Mouse (Mus musculus): ENCODE data around the gene Zfp553. TPM values are rescaled to one million over a fixed set of nuclear protein-coding genes. Genes with fewer than 3 reads are reported as not detected.
A peak's percentile ranks its signal among the peaks of the same experiment; 100 is the strongest.
"Not testable (repeated sequence)": the region's sequence is repeated elsewhere in the genome, so short reads cannot be mapped to it uniquely, and the experiment has no call there.

Gene Zfp553
- polyA plus RNA-seq, 1 experiment from 2014 or later: 11.4 TPM

DNA sequence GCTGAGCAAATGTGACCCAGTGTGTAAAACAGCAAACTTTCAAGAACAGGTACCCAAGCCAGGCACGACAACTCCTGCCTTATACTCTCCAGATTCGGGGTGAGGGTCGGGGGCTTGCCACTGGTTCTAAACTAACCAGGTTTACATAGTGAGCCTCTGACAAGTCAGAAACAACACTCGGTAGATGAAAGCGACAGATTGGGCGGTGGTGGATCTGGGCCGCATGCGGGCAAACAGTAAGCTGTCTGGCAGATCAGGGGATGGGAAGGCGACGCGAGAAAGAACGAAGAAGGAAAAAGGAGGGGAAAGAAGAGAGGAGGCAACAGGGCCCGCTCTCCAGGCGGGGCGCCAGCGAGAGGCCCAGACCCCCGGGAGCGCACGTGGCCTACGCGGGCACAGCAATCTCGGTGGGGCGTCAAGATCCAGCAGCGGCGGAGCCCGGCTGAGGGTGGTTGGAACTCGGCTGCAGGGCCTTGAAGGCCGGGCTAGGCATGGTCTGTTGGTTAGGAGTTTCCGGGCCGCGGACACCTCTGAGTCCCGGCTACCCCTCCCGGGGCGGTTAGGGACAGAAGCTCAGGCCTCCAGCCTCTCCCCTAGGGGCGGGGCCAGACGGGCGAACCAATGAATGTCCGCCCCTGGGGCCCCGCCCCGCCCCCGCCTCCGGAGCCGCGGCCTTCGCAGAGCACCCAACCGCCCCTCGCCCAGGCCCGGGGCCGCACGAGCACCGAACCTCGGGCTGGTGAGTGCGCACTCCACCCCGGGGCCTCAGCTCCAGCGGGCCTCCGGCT, 11.2 kb downstream of the Zfp553 start, which contains the start of gene Zfp771:
Gene Zfp771 (plus strand): TSS at position 405 of the 788 bp plus-strand sequence.
- peak within 1 kb of the TSS; percentile 86 to 97 for H3K4me3 ChIP-seq (ENCODE audit: control insufficient read depth in 1 of 2, insufficient read depth in 1 of 2, low read depth in 1 of 2, low read length in 2 of 2)
- peaks cover 7 to 19% of the 10 kb centered on the region in 2 experiments; a peak in 3 of 4 replicates for H3K4me1 ChIP-seq (ENCODE audit: control insufficient read depth in 2 of 2, insufficient read depth in 2 of 2, low read length in 2 of 2)
- ATAC-seq (ENCODE audit: insufficient number of reproducible peaks, insufficient read depth, low FRiP score, low read depth): peak; percentile 93
- peaks cover 25% of the 10 kb centered on the region for H3K36me3 ChIP-seq (ENCODE audit: control insufficient read depth, insufficient read depth, low read length)
- no peaks in the 10 kb centered on the region; the same call in 1 of the 2 replicates for H3K9me3 ChIP-seq (ENCODE audit: control insufficient read depth, low read length)
- peak within 1 kb of the TSS; percentile 87 to 90 for H3K27ac ChIP-seq (replicated peaks in 1 of 2; ENCODE audit: control insufficient read depth in 1 of 2, insufficient read depth in 1 of 2, low read depth in 2 of 2, low read length in 2 of 2)
- H3K9ac ChIP-seq (ENCODE audit: low read length): peak within 1 kb of the TSS; percentile 94
- H3K27me3 ChIP-seq (ENCODE audit: control insufficient read depth, insufficient read depth, low read length): no peaks in the 10 kb centered on the region
- 1% methylated on average over 54 of the region's 56 CpGs for WGBS
- peak within 1 kb of the TSS; percentile 90 for H3K4me2 ChIP-seq (ENCODE audit: low read length)

DNA sequence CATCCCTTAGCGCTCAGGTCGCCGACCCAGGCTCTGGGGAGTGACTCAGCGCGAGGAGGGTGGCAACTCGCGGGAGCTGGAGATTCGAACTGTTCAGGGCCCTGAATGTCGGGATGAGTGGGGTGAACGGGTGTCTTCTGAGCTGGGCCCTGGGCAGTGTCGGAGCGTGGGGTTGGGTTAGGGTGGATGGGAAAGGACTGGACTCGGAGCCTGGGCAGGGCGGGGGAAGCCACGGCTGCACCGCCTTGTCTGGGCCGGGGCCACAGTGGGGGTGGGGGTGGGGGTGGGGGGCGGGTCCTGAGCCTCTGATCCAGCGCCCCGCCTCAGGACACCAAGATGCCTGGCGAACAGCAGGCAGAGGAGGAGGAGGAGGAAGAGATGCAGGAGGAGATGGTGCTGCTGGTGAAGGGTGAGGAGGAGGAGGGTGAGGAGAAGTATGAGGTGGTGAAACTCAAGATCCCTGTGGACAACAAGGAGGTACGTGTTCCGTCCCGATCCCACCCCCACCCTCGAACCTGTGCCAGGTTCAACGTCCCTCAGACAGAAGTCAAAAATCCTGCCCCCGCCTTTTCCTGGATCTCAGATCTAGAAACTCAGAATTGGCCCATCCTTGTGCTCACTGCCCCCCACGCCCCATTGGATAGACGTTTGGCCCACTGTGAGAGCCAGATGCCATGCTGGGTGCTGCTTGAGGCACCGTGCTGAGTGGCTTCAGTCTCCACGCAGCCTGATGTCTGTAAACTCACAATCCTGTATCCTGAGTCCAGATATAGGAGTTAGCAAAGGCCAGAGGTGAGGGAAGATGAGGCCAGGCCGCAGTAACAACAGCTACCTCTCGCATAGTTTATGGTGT, 12.0 kb downstream of the Zfp553 start:
- no peaks in the 10 kb centered on the region for H3K27me3 ChIP-seq (ENCODE audit: control insufficient read depth, insufficient read depth, low read length)
- H3K9me3 ChIP-seq (ENCODE audit: control insufficient read depth, low read length): no peaks in the 10 kb centered on the region; the same call in 1 of the 2 replicates
- peak overlapping the region; percentile 86 to 97 for H3K4me3 ChIP-seq (ENCODE audit: control insufficient read depth in 1 of 2, insufficient read depth in 1 of 2, low read depth in 1 of 2, low read length in 2 of 2)
- H3K27ac ChIP-seq (replicated peaks in 1 of 2; ENCODE audit: control insufficient read depth in 1 of 2, insufficient read depth in 1 of 2, low read depth in 2 of 2, low read length in 2 of 2): peak overlapping the region; percentile 87 to 90
- H3K4me1 ChIP-seq (ENCODE audit: control insufficient read depth in 2 of 2, insufficient read depth in 2 of 2, low read length in 2 of 2): peaks cover 7 to 19% of the 10 kb centered on the region in 2 experiments; a peak in 3 of 4 replicates
- peak; percentile 75 for ATAC-seq (ENCODE audit: insufficient number of reproducible peaks, insufficient read depth, low FRiP score, low read depth)
- H3K36me3 ChIP-seq (ENCODE audit: control insufficient read depth, insufficient read depth, low read length): peaks cover 30% of the 10 kb centered on the region
- peak overlapping the region; percentile 94 for H3K9ac ChIP-seq (ENCODE audit: low read length)
- H3K4me2 ChIP-seq (ENCODE audit: low read length): peak overlapping the region; percentile 90
- WGBS: 11% methylated on average over 31 of the region's 33 CpGs

DNA sequence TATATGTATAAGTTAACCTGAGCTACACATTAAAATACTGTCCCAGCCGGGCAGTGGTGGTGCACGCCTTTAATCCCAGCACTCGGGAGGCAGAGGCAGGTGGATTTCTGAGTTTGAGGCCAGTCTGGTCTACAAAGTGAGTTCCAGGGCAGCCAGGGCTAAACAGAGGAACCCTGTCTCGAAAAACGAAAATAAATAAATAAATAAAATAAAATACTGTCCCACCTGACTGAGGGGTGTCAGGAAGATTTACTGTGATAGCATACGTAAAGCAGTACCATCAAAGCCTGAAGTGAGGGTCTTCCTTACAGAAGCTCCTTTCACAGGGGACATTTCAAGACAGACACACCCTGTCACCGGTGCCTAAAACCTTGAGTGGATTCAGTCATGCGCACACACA, 17.6 kb downstream of the Zfp553 start:
- not testable (repeated sequence) for H3K9me3 ChIP-seq (ENCODE audit: control insufficient read depth, low read length); H3K27ac ChIP-seq (replicated peaks in 1 of 2; ENCODE audit: control insufficient read depth in 1 of 2, insufficient read depth in 1 of 2, low read depth in 2 of 2, low read length in 2 of 2); H3K27me3 ChIP-seq (ENCODE audit: control insufficient read depth, insufficient read depth, low read length); H3K4me2 ChIP-seq (ENCODE audit: low read length); H3K4me3 ChIP-seq (ENCODE audit: control insufficient read depth in 1 of 2, insufficient read depth in 1 of 2, low read depth in 1 of 2, low read length in 2 of 2); ATAC-seq (ENCODE audit: insufficient number of reproducible peaks, insufficient read depth, low FRiP score, low read depth); H3K9ac ChIP-seq (ENCODE audit: low read length)
- Histone ChIP-seq H3K36me3 (ENCODE audit: control insufficient read depth, insufficient read depth, low read length) (peaks cover 41% of the 10 kb centered on the region), H3K4me1 (ENCODE audit: control insufficient read depth in 2 of 2, insufficient read depth in 2 of 2, low read length in 2 of 2) (peaks cover 0 to 11% of the 10 kb centered on the region in 2 experiments; a peak in 3 of 4 replicates)
- 92% methylated on average over 8 of the region's 8 CpGs for WGBS

DNA sequence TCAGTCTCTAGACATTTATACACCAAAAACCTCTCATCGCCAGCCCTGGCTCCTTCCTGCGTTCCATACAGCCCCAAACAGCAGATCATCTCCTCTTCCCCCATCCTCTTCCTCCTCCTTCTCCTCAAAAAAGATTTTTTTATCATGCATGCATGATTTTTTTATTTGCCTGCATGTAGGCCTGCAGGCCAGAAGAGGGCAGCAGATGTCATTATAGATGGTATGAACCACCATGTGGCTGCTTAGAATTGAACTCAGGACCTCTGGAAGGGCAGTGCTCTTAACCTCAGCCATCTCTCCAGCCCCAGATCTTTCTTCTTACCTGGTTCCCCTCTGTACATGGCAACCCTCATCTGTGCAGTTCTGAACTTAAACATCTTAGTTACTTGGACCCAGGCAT, 19.6 kb downstream of the Zfp553 start:
- H3K9ac ChIP-seq (ENCODE audit: low read length): no peak overlapping the region
- WGBS: 91% methylated on average over 2 of the region's 2 CpGs

DNA sequence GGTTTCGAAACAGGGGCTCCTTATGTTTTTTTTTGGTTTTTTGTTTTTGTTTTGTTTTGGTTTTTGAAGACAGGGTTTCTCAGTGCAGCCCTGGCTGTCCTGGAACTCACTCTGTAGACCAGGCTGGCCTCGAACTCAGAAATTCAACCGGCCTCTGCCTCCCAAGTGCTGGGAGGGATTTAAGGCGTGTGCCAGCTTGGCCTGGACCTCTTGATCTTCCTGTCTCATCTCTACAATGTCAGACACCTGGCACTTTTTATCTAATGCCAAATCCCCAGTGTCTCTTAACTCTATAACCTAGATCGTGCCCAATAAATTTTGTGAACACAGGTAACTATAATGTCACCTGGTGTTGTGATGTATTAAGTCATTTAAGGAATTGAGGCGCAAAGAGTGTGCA, 20.5 kb downstream of the Zfp553 start:
- 80% methylated on average over 6 of the region's 6 CpGs for WGBS
- Histone ChIP-seq H3K36me3 (ENCODE audit: control insufficient read depth, insufficient read depth, low read length) (peaks cover 36% of the 10 kb centered on the region), H3K4me1 (ENCODE audit: control insufficient read depth in 2 of 2, insufficient read depth in 2 of 2, low read length in 2 of 2) (peaks cover 0 to 7% of the 10 kb centered on the region in 2 experiments; a peak in 2 of 4 replicates), H3K4me2 (ENCODE audit: low read length) (peak overlapping the region; percentile 82), H3K27me3 (ENCODE audit: control insufficient read depth, insufficient read depth, low read length) (no peaks in the 10 kb centered on the region), H3K9ac (ENCODE audit: low read length) (peak overlapping the region; percentile 85), H3K27ac (replicated peaks in 1 of 2; ENCODE audit: control insufficient read depth in 1 of 2, insufficient read depth in 1 of 2, low read depth in 2 of 2, low read length in 2 of 2) (peak overlapping the region; percentile 79 to 85), H3K9me3 (ENCODE audit: control insufficient read depth, low read length) (no peaks in the 10 kb centered on the region), H3K4me3 (ENCODE audit: control insufficient read depth in 1 of 2, insufficient read depth in 1 of 2, low read depth in 1 of 2, low read length in 2 of 2) (peak overlapping the region; percentile 67 to 76)
- no peak for ATAC-seq (ENCODE audit: insufficient number of reproducible peaks, insufficient read depth, low FRiP score, low read depth)

More for the DNA sequence above, 19.6 kb downstream of the Zfp553 start:
- Histone ChIP-seq H3K4me3 (ENCODE audit: control insufficient read depth in 1 of 2, insufficient read depth in 1 of 2, low read depth in 1 of 2, low read length in 2 of 2) (no peak overlapping the region), H3K4me2 (ENCODE audit: low read length) (no peak overlapping the region), H3K9me3 (ENCODE audit: control insufficient read depth, low read length) (no peaks in the 10 kb centered on the region), H3K4me1 (ENCODE audit: control insufficient read depth in 2 of 2, insufficient read depth in 2 of 2, low read length in 2 of 2) (peaks cover 0 to 7% of the 10 kb centered on the region in 2 experiments; a peak in 2 of 4 replicates), H3K36me3 (ENCODE audit: control insufficient read depth, insufficient read depth, low read length) (peaks cover 41% of the 10 kb centered on the region), H3K27me3 (ENCODE audit: control insufficient read depth, insufficient read depth, low read length) (no peaks in the 10 kb centered on the region), H3K27ac (replicated peaks in 1 of 2; ENCODE audit: control insufficient read depth in 1 of 2, insufficient read depth in 1 of 2, low read depth in 2 of 2, low read length in 2 of 2) (no peak overlapping the region)
- no peak for ATAC-seq (ENCODE audit: insufficient number of reproducible peaks, insufficient read depth, low FRiP score, low read depth)

DNA sequence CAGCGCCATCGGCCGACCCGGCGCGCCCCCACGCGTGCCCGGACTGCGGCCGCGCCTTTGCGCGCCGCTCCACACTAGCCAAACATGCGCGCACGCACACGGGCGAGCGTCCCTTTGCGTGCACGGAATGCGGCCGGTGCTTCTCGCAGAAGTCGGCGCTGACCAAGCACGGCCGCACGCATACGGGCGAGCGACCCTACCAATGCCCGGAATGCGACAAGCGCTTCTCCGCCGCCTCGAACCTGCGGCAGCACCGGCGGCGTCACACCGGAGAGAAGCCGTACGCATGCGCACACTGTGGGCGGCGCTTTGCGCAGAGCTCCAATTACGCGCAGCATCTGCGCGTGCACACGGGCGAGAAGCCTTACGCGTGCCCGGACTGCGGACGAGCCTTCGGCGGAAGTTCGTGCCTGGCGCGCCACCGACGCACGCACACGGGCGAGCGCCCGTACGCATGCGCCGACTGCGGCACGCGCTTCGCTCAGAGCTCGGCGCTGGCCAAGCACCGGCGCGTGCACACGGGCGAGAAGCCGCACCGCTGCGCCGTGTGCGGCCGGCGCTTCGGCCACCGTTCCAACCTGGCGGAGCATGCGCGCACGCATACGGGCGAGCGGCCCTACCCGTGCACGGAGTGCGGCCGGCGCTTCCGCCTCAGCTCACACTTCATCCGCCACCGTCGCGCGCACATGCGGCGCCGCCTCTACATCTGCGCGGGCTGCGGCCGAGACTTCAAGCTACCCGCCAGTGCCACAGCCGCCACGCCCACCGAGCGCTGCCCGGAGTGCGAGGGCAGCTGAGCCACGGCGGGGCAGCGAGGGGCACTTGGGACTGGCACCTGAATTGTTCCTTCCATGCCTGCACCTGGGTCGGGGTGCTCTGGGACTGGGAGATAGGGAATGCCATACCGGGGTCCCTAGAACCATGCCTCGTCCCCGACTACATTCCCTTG, 21.2 kb downstream of the Zfp553 start:
- peak overlapping the region; percentile 85 for H3K9ac ChIP-seq (ENCODE audit: low read length)
- H3K27me3 ChIP-seq (ENCODE audit: control insufficient read depth, insufficient read depth, low read length): no peaks in the 10 kb centered on the region
- peak overlapping the region; percentile 79 to 85 for H3K27ac ChIP-seq (replicated peaks in 1 of 2; ENCODE audit: control insufficient read depth in 1 of 2, insufficient read depth in 1 of 2, low read depth in 2 of 2, low read length in 2 of 2)
- no peaks in the 10 kb centered on the region for H3K9me3 ChIP-seq (ENCODE audit: control insufficient read depth, low read length)
- peak overlapping the region; percentile 82 for H3K4me2 ChIP-seq (ENCODE audit: low read length)
- peaks cover 32% of the 10 kb centered on the region for H3K36me3 ChIP-seq (ENCODE audit: control insufficient read depth, insufficient read depth, low read length)
- peak overlapping the region; percentile 67 to 76 for H3K4me3 ChIP-seq (ENCODE audit: control insufficient read depth in 1 of 2, insufficient read depth in 1 of 2, low read depth in 1 of 2, low read length in 2 of 2)
- H3K4me1 ChIP-seq (ENCODE audit: control insufficient read depth in 2 of 2, insufficient read depth in 2 of 2, low read length in 2 of 2): peaks cover 0 to 8% of the 10 kb centered on the region in 2 experiments; a peak in 2 of 4 replicates
- WGBS: under 1% methylated on average over 135 of the region's 136 CpGs
- peak; percentile 91 for ATAC-seq (ENCODE audit: insufficient number of reproducible peaks, insufficient read depth, low FRiP score, low read depth)
